Mouse (Mus musculus) B cell, adult 2 months (primary cell): Measurements from ENCODE around the gene Pnma1.

Experiments used
- DNase-seq, 2 experiments: peaks; one replicate each; pipeline ENCODE4 v3.0.0; 2022

The Pnma1 gene

DNA sequence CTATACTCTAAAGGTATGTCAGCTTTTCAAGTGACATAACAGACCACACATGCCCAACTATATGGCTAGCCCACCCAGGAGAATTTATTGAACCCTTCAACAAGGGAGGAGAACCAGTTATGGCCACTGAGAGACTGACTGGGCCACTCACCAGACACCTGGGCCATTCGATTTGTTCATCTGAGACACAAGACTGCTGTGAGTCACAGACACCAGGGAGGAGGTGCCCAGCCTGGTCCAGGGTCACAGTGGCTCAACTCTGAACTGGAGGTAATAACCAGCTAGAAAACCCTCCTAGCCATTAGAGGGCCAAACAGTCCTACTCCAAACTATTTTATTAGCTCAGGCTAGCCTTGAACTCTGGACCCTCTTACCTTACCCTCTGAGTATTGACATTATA is 29.8 kb upstream of the Pnma1 start:
- DNase-seq, result peak; percentile 46 to 54

DNA sequence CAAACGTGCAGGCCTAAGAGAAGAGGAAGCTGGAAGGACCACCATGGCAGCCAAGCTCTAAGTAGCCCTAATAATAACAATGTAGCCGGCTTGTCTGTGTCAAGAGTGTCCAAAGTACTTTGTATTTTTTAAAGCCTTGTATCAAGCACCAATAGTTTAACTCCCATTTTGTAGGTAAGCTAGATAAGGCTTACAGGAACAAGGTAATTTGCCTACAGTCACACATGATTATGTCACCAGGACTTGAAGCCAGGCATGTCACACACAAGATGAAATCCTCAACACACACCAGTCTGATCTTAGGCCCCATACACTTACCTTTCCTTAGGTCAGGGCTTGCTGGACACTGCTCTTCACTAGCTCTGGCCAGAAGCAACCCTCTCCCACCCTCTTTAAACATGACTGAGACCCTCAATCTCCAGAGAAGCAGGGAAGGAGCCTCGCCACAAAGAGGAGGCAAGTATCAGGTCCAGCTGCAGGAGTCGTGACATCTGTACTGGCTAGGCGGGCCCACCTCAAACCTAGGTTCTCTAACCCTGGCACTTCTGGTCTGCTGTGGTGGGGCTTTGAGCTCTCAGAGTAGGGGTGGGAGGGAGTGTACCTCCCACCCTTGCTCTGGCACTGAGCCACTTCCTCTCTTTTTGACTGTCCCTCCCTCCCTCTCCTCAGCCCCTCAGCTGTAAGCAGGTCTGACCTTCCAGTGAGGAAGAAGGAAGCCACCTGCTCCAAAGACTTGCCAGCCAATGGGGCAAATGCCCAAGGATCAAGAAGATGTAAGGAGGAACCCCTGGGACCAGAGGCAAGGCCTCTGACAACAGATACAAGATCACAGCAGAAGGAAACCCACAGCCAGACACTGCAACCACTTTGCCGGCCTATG is 28.8 kb upstream of the Pnma1 start:
- peak; percentile 58 to 61 for DNase-seq

DNA sequence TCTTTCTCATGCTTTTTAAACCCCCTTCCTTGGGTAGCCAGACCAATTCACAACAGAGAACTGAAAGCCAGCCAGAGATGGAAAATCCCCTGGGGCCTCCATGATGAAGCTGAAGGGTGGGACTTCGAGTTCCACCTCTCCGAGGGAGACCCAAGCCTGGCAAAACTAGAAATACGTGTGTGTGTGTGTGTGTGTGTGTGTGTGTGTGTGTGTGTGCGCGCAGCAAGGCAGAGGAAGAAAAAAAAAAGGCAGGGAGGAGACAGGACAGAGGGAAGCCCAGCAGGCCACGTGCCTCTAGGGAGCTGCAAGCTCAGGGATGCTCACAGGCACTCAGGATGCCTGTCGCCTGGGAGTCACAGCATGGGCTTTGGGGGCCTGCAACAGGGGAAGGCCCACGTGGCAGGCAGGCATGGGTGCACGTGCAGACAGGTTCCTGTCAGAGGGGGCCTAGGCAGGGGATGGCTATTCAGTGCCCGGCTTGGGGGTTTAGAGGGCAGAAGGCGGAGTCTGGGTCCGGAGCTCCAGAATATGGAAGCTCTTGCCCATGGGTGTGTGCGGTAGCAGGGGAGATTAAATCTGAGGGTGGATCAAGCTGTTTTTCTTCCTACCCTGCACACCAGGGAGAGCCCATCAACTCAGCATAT is 28.0 kb upstream of the Pnma1 start:
- peak; percentile 66 to 74 for DNase-seq

DNA sequence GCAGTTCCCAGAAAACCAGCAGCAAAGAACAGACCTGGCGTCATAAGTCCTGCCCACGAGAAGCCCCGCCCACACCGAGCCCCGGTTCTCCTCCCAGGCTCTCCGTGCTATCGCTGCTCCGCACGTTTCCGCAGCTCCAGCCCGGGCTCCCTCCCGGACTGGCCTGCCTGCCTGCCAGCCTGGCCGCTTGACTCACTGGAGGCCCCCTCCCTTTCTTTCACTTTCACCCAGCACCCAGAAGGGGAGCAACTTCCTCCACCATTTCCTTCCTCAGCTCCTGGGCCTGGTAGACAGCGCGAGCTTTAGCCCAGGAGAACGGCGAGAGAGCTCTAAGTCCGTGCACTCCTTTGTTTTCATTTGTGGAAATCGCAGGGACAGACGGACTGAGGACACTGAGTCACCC is 27.4 kb upstream of the Pnma1 start:
- DNase-seq, result peak; percentile 83

DNA sequence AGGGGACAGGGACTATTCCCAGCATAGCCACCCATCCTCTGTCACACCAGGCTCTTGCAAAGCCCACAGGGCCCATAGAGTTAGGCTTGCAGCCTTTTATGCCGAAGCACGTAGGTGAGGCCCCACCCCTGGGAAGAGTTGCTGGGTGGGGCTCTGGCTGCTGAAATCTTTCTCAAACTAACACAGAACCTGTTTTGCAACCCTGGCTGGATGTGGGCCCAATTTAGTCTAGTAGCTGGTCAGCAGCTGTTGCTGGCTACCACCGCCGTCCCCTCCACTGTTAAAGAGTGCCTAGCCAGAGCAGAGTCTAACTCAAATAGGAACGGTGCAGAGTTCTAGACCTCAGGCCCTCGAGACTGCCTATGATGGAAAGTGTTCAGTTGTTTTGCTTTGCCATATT is 26.6 kb upstream of the Pnma1 start:
- no peak for DNase-seq

DNA sequence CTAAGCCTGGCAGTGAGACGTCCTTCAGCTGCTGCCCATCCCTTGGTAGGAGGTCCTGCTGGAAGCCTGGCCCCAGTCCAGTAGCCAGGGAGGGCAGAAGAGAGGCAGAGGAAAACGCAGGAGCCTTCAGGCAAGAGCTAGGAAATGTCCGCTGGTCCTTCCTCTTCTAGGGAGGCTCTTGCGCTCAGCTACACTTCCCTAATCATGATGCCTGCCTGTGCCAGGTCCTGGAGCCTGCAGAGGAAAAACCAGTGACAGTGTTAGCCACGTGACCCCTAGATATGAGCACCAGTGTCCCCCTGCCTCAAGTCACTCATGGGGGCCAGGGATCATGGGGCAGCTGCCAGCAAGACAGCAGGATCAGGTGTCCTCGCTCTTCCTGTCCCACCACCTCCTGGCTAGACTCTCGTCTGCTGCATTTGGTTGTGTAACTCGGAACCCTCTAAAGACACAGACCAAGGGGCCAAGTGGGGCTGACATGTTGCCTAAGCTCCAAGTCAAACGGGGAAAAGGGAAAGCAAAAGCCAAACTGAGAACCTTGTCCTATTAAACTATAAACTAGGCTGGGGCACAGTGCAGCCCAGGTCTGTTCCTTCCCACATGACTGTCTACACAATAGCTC is 26.0 kb upstream of the Pnma1 start:
- no peak for DNase-seq

DNA sequence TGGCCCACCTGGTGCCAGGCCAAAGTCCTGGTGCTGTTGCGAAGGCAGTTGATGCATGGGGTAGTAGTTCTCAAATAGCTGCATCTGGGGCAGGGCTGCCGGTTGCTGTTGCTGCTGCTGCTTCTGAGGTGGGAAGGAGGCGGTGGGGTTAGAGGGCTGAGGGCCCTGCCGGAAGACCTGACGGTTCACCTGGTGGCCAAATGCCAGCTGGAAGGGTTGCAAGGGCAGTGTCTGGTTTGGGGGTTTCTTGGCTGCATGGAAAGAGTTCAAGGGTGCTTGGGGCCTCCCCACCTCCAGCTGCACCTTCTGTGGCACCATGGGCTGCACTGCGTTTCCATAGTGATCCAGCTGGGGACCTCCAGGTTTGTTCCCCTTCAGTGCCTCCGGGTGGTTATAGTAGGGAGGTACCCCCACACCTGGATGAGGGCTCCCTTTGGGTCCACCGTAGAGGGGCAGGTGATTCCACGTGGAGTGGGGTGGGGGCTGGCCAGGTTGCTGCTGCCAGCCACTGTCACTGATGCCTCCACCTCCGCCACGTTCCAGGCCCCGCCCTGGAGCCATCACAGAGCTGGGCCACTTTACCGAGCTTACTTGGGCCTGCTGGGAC is 25.1 kb upstream of the Pnma1 start:
- no peak for DNase-seq

DNA sequence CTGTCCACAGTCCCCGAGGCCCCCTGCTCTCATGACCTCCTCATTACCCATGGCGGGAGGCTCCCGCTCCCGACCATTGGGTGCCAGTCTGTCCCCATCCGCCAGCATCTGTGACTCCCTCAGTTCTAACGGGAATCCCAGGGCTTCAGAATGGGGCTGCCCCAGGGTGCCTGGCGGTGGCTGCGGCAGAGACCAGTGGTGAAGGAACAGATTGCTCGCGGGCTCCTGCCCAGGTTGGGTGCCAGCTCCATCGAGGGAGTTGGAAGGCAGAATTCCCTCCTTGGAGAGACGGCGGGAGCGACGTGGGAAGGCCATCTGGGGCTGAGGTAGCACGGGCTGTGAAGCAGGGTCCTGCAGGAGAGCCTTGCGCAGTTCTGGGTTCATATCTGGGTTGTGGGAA is 24.6 kb upstream of the Pnma1 start:
- DNase-seq, result no peak

DNA sequence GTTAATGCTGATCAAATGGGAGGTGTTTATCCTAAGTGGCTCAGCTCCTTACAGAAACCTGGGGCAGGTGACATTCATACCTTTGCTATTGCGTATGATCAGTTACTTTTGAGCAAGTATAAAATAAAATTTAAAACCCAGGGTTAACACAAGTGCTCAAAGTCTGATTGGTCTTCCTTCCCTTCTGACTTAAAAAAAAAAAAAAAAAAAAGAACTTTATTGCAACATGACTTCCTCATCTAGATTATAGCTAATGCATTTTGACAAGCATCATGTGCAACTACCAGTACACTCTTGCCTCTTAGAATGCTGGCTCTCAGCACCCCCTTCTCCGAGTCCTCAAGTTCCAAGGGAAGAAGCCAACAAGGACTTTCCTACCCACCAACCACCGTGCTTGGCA is 23.9 kb upstream of the Pnma1 start:
- DNase-seq, result no peak

DNA sequence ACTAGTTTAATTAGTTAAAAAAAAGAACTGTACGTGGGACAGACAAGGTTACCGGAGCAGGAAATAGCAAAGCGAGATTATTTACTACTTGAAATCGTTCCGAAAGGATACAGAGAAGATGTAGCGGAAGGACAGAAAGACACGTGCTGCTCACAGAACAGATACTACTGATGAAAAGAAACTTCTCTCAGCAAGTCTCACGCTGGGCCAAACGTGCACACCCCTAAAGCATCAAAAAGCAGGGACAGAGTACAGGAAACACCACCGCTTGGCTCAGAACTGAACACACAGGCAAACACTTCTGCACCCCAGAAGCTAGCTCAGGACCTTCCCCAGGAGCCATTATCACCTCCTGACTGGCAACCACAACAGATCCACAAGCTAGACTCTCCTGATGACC is 22.3 kb upstream of the Pnma1 start:
- DNase-seq, result no peak

DNA sequence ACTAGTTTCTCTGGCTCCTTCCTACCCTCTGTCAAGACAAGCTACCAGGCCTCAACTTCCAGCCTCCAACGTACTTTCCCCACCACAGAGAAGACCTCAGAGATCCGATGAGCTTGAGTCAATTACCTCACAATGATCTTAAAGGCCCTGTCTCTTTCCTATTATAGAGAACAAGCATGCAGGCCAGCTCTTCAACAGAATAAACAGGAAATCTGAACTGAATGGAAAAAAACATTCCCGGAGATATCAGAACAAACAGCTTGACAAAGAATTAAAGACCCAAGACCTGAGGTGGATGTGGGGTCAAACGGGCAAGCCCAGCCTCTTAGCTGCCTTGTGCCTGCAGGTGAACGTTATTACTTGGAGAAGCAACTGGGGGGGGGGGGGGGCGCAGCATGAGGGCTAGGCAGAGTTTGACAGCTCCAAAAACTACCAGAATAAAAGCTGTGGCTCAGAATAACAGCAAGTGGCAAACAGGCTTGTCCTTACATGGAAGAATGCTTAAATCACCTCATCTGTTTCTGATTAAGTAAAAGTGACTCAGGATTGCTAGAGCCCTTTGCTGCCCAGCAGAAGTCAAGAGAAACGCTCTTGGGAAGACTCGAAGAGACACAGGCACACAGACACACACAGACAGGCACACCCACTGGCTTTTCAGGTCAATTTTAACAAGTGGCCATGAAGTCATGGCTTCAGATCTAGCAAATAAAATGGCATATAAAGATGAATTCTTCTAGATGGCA is 17.5 kb upstream of the Pnma1 start:
- no peak for DNase-seq

DNA sequence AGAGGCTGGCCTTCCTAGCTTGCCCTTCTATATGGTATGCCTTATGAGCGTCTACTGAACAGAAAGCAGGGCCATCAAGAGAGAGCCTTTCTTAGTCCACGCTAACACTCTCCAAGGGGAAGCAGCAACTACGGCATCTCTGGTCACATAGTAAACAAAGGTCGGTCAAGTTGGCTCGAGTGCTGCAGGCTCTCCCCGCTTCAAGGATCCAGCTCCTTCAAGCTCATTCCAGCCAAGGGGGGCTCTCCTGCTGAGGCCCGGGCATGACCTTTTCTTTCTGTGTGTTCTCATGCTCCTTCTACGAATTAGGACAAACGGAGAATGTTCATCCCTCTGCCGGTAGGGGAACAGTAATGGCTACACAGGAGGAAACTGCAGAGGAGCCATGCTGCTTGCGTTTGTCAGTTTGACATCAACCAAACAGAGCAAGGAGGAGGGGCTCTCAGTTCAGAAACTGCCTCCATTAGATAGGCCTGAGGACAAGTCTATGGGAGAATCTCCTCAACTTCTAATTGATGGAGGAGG is 15.4 kb upstream of the Pnma1 start:
- no peak for DNase-seq

DNA sequence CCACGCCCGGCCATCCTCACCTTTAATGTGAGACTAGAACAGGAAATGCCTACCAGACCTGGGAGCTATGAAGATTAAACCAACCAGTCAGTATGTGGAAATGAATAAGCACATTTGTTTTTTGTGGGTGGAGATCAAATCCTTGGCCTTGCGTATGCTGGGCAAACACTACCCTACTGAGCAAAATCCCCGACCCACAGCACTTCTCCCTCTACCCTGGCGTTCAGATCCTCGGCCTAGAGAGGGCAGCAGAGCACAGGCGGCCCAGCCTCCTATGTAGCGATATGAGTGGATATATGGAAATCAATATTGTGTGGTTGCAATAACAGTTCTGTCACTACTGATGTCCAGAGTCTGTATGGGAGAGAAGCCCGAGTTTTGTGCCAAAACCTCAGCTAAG is 14.8 kb upstream of the Pnma1 start:
- DNase-seq, result peak; percentile 75 to 77

DNA sequence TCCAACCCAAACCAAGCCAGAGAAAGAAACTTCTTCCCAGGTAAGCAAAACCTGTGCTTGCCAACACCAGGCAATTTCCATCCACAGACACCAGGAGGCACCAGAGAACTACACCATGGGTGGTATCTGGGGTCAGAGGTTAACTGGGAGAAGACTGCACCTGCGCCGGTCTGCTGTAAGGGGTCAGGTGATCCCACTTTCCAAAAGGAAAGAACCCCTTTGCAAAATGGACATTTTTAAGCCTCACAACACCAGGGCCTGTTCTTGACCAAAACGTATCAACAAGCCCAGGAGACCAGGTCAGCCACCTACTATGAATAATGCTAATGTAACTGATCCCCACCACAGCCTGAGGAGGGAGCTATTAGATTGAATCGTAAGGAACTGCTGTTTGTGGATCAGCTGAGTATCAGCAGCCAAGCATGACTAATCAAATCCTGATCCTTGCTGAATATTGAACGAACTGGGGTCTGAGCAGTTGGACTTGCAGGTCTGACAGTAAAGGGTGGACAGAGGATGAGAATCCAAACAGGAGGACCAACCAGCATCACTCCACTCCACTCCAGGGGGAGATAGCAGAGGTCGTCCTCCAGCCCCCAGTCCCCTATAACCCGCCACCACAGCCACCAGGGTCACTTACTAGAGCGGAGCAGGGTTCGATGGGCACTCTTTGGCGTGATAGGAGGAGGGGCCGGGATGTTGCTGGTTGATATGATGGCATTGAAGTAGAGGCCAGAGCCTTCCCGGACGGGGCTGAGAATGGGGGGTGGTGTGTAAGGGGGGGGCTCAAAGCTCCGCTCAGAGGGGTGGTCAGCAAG is 13.5 kb upstream of the Pnma1 start:
- peak in 1 of 2 experiments; percentile 55 for DNase-seq

DNA sequence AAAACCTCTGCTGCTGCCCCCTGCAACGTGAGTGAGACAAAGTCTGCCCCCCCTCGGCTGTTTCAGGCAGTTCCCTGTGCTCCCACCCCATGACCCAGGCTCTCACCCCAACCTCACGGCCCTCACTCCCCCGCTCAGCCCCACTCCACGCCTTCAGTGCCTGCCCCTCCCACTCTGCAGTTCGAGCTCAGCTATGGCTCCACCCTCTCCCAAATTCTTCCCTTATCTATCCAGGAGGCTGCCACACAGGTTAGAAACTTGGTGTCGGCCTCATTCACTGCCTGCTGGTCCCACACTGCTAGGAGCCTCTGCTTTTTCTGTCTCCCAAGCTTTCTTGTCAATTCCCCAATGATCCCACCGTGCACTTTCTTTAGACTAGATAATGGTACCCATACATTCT is 12.8 kb upstream of the Pnma1 start:
- DNase-seq, result no peak

DNA sequence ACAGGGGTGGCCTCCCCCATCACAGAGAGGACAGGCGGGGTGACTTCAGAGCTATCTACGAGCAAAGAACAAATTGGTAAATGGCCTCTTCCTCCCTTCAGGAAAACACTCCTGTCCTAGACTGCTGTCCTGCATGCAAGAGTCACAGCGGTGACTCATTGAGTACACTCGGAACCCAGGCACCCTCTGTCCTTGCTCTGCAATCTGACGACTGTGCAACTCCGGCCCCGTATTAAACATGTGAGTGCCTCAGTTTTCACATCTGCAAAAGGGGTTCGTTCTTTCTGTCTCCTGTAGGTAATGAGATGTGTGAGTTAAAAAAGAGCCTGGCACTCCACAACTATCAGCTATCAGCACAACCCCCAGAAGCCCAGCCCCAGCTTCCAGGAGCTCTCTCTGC is 12.2 kb upstream of the Pnma1 start:
- no peak for DNase-seq

DNA sequence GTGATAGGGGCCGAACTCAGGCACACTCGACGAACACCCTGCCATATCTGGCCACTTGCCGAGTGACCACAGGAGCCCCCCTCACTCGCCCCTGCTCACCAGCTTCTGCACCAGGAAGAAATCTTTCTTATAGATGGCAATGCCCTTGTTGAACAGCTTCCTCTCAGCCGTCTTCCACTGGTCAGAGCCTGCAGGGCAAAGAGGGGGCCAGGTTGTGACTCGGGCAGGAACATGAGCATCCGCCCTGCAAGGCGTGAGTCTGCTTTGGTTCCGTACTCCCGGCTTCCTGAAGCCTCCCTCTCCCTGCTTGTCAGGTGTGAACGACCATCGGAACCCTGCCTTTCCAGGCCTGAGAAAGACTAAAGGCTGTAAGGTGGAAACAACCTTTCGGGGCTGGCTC is 9.9 kb upstream of the Pnma1 start:
- no peak for DNase-seq

DNA sequence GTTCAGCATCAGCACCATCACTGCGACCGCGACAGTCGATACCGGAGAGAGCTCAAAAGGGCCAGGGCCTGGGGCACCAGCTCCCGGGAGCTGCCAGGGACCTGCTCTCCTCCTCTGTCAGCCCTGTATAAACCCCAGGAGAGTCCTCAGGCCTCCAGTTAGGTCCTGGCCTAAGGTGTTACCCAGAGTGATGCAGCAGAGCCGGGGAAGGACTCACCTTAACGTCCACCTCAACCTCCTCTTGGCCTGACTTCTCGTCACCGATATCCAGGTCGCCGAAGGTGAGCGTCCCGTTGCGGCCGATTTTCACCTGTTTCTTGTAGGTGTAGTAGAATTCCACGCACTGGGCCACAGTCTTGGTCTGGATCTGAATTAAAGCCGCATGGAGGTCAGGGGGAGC is 7.9 kb upstream of the Pnma1 start:
- no peak for DNase-seq

DNA sequence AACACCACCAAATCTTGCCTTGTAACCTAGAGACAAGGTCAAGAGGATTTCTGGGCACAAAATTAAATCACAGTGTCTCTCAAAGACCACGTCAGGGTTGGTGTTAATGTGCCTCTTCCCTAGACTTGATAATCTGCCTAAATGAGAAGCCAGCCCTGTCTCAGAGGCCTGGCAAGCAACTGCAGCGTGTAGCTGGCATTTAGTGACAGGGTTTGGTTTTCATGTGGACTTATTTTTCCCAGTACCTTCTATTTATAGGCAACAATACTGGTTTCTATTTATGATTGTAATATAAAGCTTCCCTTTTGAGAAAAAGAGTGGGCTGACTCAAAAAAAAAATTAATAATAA is 7.2 kb upstream of the Pnma1 start:
- DNase-seq, result no peak

DNA sequence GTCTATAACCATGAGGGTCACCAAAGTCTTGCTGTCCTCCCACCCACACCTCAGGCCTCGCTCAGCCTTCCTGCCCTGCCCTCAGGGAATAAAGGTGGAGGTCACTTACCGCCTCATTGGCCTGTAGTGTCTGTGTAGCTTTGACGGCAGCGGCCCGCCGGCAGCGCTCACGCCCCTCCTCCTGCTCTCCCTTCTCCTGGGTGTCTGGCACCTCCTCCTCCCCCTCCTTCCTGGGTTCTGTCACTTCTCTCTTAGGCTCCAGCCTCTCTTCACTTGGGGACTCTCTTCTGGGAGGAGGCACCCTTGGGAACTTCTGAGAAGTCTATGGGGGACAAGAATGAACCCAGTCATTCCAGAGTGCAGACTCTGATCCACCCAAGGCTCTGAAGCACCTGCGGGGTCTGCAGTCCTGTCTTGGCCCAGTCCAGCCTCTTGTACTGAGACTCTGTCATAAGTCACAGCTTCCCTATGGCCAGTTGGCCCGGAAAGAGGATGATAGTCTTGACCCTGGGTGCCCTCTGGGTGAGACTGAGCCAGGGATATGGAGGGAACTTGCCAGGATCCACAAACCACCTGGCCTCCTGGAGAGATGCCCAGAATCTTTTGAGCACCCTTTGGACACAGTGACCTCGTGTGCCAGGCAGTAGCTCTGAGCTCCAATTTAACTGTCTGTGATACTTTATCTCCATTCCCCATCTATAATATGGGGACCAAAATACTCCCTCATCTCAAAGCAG is 6.7 kb upstream of the Pnma1 start:
- DNase-seq, result no peak

DNA sequence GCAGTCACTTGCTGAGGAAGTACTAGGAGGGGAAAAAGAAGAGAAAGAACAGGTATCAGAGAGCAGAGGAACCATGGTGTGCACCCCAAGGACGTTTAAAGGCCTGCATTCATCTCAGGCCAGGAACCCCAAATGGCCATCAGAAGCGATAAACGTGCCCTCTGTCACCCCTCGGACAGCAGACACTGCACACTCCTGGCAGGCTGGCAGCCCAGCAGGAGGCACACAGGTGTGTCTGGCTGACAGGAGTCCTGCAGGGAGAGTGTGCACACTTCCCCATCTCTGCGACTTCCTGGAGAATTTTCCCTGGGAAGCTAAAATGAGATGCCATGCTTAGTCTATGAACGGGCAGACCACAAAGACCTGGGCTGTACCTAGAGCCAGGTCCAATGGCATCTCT is 5.1 kb upstream of the Pnma1 start:
- no peak for DNase-seq
